Mouse (Mus musculus) induced T-regulatory cell, adult 2 months (primary cell): ENCODE results near the gene Arvcf.

Experiments
- DNase-seq: peaks from one replicate; pipeline ENCODE4 v3.0.0-alpha.2; 2012; ENCODE audit warnings: low read depth

The Arvcf gene

GRCm38 (mm10) chr16:18430641-18431212, 82.7 kb downstream of the Arvcf start:
- no peak for DNase-seq

- no peak for DNase-seq
Measured at GRCm38 (mm10) chr16:18433341-18433920, 85.4 kb downstream of the Arvcf start.

GRCm38 (mm10) chr16:18436128-18436527, 88.1 kb downstream of the Arvcf start:
- no peak for DNase-seq

GRCm38 (mm10) chr16:18443385-18443841, 95.4 kb downstream of the Arvcf start:
- peak; percentile 90 for DNase-seq

GRCm38 (mm10) chr16:18447243-18447642, 99.3 kb downstream of the Arvcf start:
- DNase-seq, result peak; percentile 38

GRCm38 (mm10) chr16:18448104-18448503, 100.1 kb downstream of the Arvcf start:
- DNase-seq, result no peak

- DNase-seq, result no peak
Measured at GRCm38 (mm10) chr16:18449005-18449404, 101.0 kb downstream of the Arvcf start.

- no peak for DNase-seq
Measured at GRCm38 (mm10) chr16:18451486-18452181, 103.7 kb downstream of the Arvcf start.

- peak; percentile 30 for DNase-seq
Measured at GRCm38 (mm10) chr16:18452361-18452862, 104.4 kb downstream of the Arvcf start.

- no peak for DNase-seq
Measured at GRCm38 (mm10) chr16:18453846-18454245, 105.9 kb downstream of the Arvcf start.

- DNase-seq, result no peak
Measured at GRCm38 (mm10) chr16:18455407-18455806, 107.4 kb downstream of the Arvcf start.
